Mouse (Mus musculus) liver, embryonic 14.5 days (tissue): Measurements from ENCODE around the gene Mamdc2. TPM values are rescaled to one million over a fixed set of nuclear protein-coding genes. Genes with fewer than 3 reads are reported as not detected.

Experiments used
- ATAC-seq: fragments of 200-750 bp; cut with Nextera tagmentation; 2 replicates; pipeline ENCODE4 v1.8.0; 2017; ENCODE audit warnings: moderate number of reproducible peaks, mild to moderate bottlenecking, moderate library complexity; ENCODE audit not compliant: insufficient read depth
- DNase-seq, 3 experiments: peaks; one replicate each; pipeline ENCODE4 v3.0.0-alpha.2; 2012 to 2013; ENCODE audit warnings: low read depth in 3 of 3, low spot score in 3 of 3
- H3K27ac ChIP-seq: fragments of 300-500 bp; sonication (generic); 2 replicates; pipeline ENCODE4 v1.5.1; 2014; ENCODE audit warnings: moderate library complexity, mild to moderate bottlenecking, control low read depth, inconsistent platforms
- H3K27me3 ChIP-seq: fragments of 300-500 bp; sonication (generic); 2 replicates; pipeline ENCODE4 v1.6.1; 2014; ENCODE audit warnings: mild to moderate bottlenecking, low read length, moderate library complexity; ENCODE audit not compliant: control insufficient read depth, insufficient read depth
- H3K36me3 ChIP-seq: fragments of 300-500 bp; sonication (generic); replicated peaks from 2 replicates; pipeline ENCODE4 v1.6.1; 2014; ENCODE audit warnings: low read depth; ENCODE audit not compliant: control insufficient read depth, insufficient read depth
- H3K4me1 ChIP-seq, 2 experiments: fragments of 200-500 bp in 1 of 2; fragments of 300-500 bp in 1 of 2; sonication (generic) in 1 of 2; replicated peaks; 2 replicates each; pipeline ENCODE4 v1.6.1; 2012 to 2014; ENCODE audit warnings: antibody characterized with exemption in 1 of 2, inconsistent platforms in 1 of 2, low read length in 1 of 2; ENCODE audit not compliant: control insufficient read depth in 2 of 2, insufficient read depth in 2 of 2
- H3K4me2 ChIP-seq: fragments of 300-500 bp; sonication (generic); 2 replicates; pipeline ENCODE4 v1.6.1; 2014; ENCODE audit warnings: low read depth, mild to moderate bottlenecking, control low read depth, moderate library complexity
- H3K4me3 ChIP-seq, 2 experiments: fragments of 200-500 bp in 1 of 2; fragments of 300-500 bp in 1 of 2; sonication (generic) in 1 of 2; 2 replicates each; pipeline ENCODE4 v1.5.1; 2012 to 2014; ENCODE audit warnings: low read depth in 2 of 2, low read length in 2 of 2, mild to moderate bottlenecking in 2 of 2, control low read depth in 1 of 2, inconsistent platforms in 1 of 2, moderate library complexity in 1 of 2; ENCODE audit not compliant: insufficient read depth in 1 of 2
- H3K9ac ChIP-seq: fragments of 300-500 bp; sonication (generic); replicated peaks from 2 replicates; pipeline ENCODE4 v1.6.1; 2014; ENCODE audit warnings: mild to moderate bottlenecking, control low read depth, moderate library complexity
- H3K9me3 ChIP-seq: fragments of 300-500 bp; sonication (generic); 2 replicates; pipeline ENCODE4 v1.6.1; 2016; ENCODE audit warnings: low read length, mixed read lengths; ENCODE audit not compliant: control insufficient read depth
- CTCF ChIP-seq: IDR thresholded peaks from 2 replicates; pipeline ENCODE4 v1.5.1; 2016; ENCODE audit warnings: antibody characterized with exemption, low read depth, control low read depth
- EP300 ChIP-seq: IDR thresholded peaks from 2 replicates; pipeline ENCODE4 v1.6.1; 2016; ENCODE audit warnings: antibody characterized with exemption, low read depth
- WGBS: fragments of 180-500 bp; shearing (Covaris S2); extraction: QIAGEN DNeasy Blood & Tissue Kit; methylation state at CpG from one replicate; pipeline ENCODE4 v1.1.7; 2014; ENCODE audit not compliant: insufficient replicate concordance; 5-methylcytosine and 5-hydroxymethylcytosine counted together
- polyA plus RNA-seq, 2 experiments: library from polyadenylated mRNA; depleted of rRNA in 1 of 2; stranded (reverse) in 1 of 2; unstranded in 1 of 2; fragments of >200 nt; fragmentation: Nextera tagmentation in 1 of 2; extraction: Ambion mirVana in 1 of 2; gene quantifications; 2 replicates each; pipeline versions ENCODE4 v1.2.1 to v1.2.3; 2012 to 2014

The Mamdc2 gene
- polyA plus RNA-seq, 2 experiments = 0.17 to 0.24 TPM

- no peaks in the 10 kb centered on the region for H3K4me1 ChIP-seq
- no peak overlapping the region for H3K9ac ChIP-seq
- no peak overlapping the region for H3K4me3 ChIP-seq
- H3K27me3 ChIP-seq = no peaks in the 10 kb centered on the region
- DNase-seq = no peak
- H3K9me3 ChIP-seq = no peaks in the 10 kb centered on the region
- WGBS = 78% methylated on average over 2 of the region's 2 CpGs
- no peak for ATAC-seq
- H3K4me2 ChIP-seq = no peak overlapping the region
- no peak for TF ChIP-seq EP300
- TF ChIP-seq CTCF = no peak
- no peaks in the 10 kb centered on the region for H3K36me3 ChIP-seq
- no peak overlapping the region for H3K27ac ChIP-seq
These were observed 65.8 kb downstream of the Mamdc2 start for GRCm38 (mm10) chr19:23382396-23382795.

GRCm38 (mm10) chr19:23380968-23381367 is 67.3 kb downstream of the Mamdc2 start:
- no peaks in the 10 kb centered on the region for H3K27me3 ChIP-seq
- 69% methylated on average over 4 of the region's 4 CpGs for WGBS
- no peak overlapping the region for H3K4me3 ChIP-seq
- DNase-seq = no peak
- no peaks in the 10 kb centered on the region for H3K36me3 ChIP-seq
- TF ChIP-seq EP300 = no peak
- no peak for TF ChIP-seq CTCF
- H3K4me1 ChIP-seq = no peaks in the 10 kb centered on the region
- H3K27ac ChIP-seq = no peak overlapping the region
- H3K9me3 ChIP-seq = no peaks in the 10 kb centered on the region
- ATAC-seq = no peak
- no peak overlapping the region for H3K9ac ChIP-seq
- no peak overlapping the region for H3K4me2 ChIP-seq

- H3K27ac ChIP-seq = no peak overlapping the region
- no peaks in the 10 kb centered on the region for H3K9me3 ChIP-seq
- ATAC-seq (no peak), DNase-seq (no peak)
- H3K4me2 ChIP-seq = no peak overlapping the region
- no peaks in the 10 kb centered on the region for H3K4me1 ChIP-seq
- H3K36me3 ChIP-seq = no peaks in the 10 kb centered on the region
- 62% methylated on average over 8 of the region's 8 CpGs for WGBS
- TF ChIP-seq EP300 = no peak
- no peaks in the 10 kb centered on the region for H3K27me3 ChIP-seq
- no peak overlapping the region for H3K9ac ChIP-seq
- no peak overlapping the region for H3K4me3 ChIP-seq
These were observed 68.3 kb downstream of the Mamdc2 start for GRCm38 (mm10) chr19:23379752-23380504.

GRCm38 (mm10) chr19:23376536-23377201 is 71.6 kb downstream of the Mamdc2 start:
- no peak overlapping the region for H3K4me2 ChIP-seq
- no peaks in the 10 kb centered on the region for H3K4me1 ChIP-seq
- no peak for ATAC-seq
- no peaks in the 10 kb centered on the region for H3K36me3 ChIP-seq
- no peak overlapping the region for H3K9ac ChIP-seq
- no peaks in the 10 kb centered on the region for H3K9me3 ChIP-seq
- 51% methylated on average over 11 of the region's 11 CpGs for WGBS
- no peak overlapping the region for H3K4me3 ChIP-seq
- H3K27ac ChIP-seq = no peak overlapping the region
- TF ChIP-seq EP300 (no peak), CTCF (no peak)
- DNase-seq = no peak
- no peaks in the 10 kb centered on the region for H3K27me3 ChIP-seq

GRCm38 (mm10) chr19:23374941-23375656 is 73.1 kb downstream of the Mamdc2 start:
- no peak for TF ChIP-seq EP300
- no peak for TF ChIP-seq CTCF
- DNase-seq (no peak), ATAC-seq (no peak)
- no peak overlapping the region for H3K27ac ChIP-seq
- H3K4me1 ChIP-seq = no peaks in the 10 kb centered on the region
- 63% methylated on average over 7 of the region's 7 CpGs for WGBS
- no peak overlapping the region for H3K4me2 ChIP-seq
- no peak overlapping the region for H3K4me3 ChIP-seq
- H3K27me3 ChIP-seq = no peaks in the 10 kb centered on the region
- H3K9me3 ChIP-seq = no peaks in the 10 kb centered on the region
- H3K9ac ChIP-seq = no peak overlapping the region
- H3K36me3 ChIP-seq = no peaks in the 10 kb centered on the region
